Mouse (Mus musculus) layer of hippocampus, adult 6 months (tissue): ENCODE data around the gene Adam21. TPM values are rescaled to one million over a fixed set of nuclear protein-coding genes. Genes with fewer than 3 reads are reported as not detected.

Experiments used
- long read RNA-seq, 2 experiments: library from polyadenylated mRNA; unstranded; transcript quantifications; one replicate each; pipeline ENCODE4 v2.0.0; 2019 to 2020
- polyA plus RNA-seq: library from polyadenylated mRNA; unstranded; fragments of <200 nt; fragmentation: Nextera tagmentation; gene quantifications from 2 replicates; pipeline ENCODE4 v1.2.3, GENCODE M21; 2021

The Adam21 gene
- polyA plus RNA-seq, result 0.11 and 0.18 TPM in 2 replicates
- long read RNA-seq, experiment 1, result 0 reads
- long read RNA-seq, experiment 2, partial matches to known transcripts, result 0 of 4 reads
- long read RNA-seq, experiment 2, other reads (novel, unspliced or antisense), result 4 of 4 reads

GRCm38 (mm10) chr12:81568374-81568773 is at the start of gene Adam21:
TSS of gene Adam21 (minus strand) at chr12:81568474.

DNA sequence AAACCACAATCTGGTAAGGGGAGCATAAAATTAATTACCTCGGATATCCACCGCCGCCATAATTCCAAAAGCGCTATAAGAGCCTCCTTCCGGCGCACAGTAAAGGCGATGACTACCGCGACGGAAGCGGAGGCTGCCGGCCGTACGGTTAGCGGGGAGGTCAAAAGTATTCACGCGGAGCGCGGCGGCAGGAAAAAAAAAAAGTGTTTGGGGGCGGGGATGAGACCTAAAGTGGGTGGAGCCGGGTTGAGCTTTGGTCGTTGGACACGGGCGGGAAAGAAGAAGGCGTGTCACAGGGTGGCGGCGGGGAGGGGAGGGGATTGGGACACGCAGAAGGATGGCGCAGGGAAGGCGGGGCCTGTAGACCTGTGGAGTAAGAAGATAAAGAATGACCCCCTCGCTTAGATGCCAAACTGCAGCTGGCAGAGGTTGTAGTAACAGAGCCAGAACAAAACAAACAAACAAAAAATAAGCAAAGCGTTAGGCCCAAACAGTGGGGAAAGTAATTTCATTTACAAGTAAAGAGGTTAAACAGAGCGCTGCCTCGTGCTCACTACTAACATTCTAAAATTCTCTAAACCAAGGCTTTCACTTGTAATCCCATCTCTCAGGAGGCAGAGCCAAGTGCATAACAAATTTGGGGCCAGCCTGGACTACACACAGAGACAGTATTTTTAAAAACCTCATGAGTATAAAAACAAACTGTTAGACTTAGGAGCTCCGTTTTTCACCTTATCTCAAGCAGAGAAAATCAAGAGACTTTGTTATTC is 26.8 kb upstream of the Adam21 start, which contains the start of gene Med6:
Gene Med6 (minus strand): TSS at position 107 of the 770 bp plus-strand sequence.

DNA sequence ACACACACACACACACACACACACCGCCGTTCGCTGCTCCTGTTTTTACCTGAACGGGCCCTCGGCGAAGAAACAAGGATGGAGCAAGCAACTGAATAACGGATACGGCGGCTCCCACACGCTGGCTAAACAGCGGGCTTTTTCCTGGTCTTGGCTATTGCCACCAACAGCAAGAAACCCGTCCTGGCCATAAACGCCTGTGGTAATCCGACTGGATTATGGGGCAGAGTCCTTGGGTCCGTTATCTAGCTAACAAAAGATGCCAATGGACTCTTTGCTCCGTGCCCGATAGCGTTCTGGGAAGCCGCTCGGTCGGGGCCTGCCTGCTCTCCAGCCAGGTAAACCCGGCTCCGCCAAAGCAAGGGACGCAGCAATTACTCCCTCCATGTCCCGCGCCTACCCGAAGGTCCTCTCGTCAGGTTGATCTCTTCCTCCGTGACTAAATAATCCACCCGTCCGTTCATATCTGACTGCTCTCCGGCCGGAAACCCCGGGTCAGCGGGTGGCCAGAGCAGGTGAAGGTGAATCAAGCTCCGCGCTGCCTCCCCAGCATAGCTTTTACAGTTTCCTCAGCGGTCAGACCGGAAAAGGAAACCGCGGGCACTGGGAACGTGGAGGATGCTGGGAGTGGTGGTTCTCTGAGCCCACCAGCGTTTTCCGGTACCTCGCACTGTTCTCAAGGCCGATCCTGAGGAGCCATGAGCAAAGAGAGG is 35.8 kb downstream of the Adam21 start, which contains the start of the genes Gm20498 and Synj2bp:
Gene Gm20498 (minus strand): TSS at position 590 of the 713 bp plus-strand sequence.
Gene Synj2bp (minus strand): TSS at position 596 of the 713 bp plus-strand sequence.

Other genes starting within 250 kb of the Adam21 start
- gene Slc8a3, start 235.3 kb downstream of the Adam21 start, polyA plus RNA-seq, result 3.3 and 3.6 TPM in 2 replicates
- 0.09 TPM in 2 replicates for gene Gm4787, start 189.0 kb downstream of the Adam21 start, polyA plus RNA-seq
- 0.09 and 0.10 TPM in 2 replicates for gene Adam4, start 146.5 kb downstream of the Adam21 start, polyA plus RNA-seq
- 94.4 and 99.3 TPM in 2 replicates for gene Cox16, start 83.3 kb downstream of the Adam21 start, polyA plus RNA-seq
- gene Gm20498, start 35.6 kb downstream of the Adam21 start, polyA plus RNA-seq, result 50.6 and 50.8 TPM in 2 replicates
- gene Synj2bp, start 35.6 kb downstream of the Adam21 start, polyA plus RNA-seq, result 26.1 and 27.2 TPM in 2 replicates
- gene Med6, start 26.5 kb upstream of the Adam21 start, polyA plus RNA-seq, result 36.0 and 40.2 TPM in 2 replicates
- gene Ttc9, start 62.8 kb upstream of the Adam21 start, polyA plus RNA-seq, result 4.9 and 5.2 TPM in 2 replicates
- 2.9 and 4.0 TPM in 2 replicates for gene Map3k9, start 212.7 kb upstream of the Adam21 start, polyA plus RNA-seq